Mouse (Mus musculus) inflammation-experienced regulatory T-cells, adult 6 months (primary cell): ENCODE measurements around the gene Blcap. TPM values are rescaled to one million over a fixed set of nuclear protein-coding genes. Genes with fewer than 3 reads are reported as not detected.
"Not testable (repeated sequence)": the region's sequence is repeated elsewhere in the genome, so short reads cannot be mapped to it uniquely, and the experiment has no call there.

Experiments used
- ATAC-seq: one replicate; pipeline ENCODE4 v1.8.0; 2017
- polyA plus RNA-seq, 3 experiments: library from polyadenylated mRNA; unstranded; fragments of 100-300 nt; shearing (Covaris generic); gene quantifications; one replicate each; pipeline ENCODE4 v1.2.1; 2017

Gene Blcap
- 10 to 100 TPM; 13.9 to 21.2 (median 15.1) TPM for polyA plus RNA-seq

DNA sequence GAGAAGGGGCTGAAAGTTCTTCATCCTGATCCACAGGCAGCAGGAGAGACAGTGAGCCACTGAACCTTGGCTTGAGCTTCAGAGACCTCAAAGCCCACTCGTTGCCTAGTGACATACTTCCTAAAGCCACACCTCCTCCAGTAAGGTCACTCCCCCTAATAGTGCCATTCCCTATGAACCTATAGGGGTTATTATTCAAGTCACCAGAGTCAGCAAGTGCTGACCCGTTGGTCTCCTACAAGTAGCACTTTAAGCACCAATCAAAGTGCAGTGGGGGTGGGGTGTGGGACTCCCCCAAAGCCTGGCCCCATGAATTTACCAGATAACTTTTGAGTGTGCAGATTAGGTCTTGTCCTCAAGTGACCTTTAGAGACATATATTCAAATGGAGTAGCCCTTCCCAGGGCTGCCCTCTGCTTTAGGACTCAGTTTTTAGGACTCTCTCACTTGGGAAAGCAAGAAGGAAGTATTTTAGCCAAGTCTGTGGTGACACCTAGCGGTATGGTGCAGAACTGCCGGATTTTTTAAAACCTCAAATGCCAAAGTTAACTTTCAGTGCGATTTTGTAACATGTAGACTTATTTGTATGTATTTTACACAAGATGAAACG is at the start of gene Blcap:
Blcap (minus strand) TSS at position 51 of the 609 bp plus-strand sequence.
- ATAC-seq: no peak

DNA sequence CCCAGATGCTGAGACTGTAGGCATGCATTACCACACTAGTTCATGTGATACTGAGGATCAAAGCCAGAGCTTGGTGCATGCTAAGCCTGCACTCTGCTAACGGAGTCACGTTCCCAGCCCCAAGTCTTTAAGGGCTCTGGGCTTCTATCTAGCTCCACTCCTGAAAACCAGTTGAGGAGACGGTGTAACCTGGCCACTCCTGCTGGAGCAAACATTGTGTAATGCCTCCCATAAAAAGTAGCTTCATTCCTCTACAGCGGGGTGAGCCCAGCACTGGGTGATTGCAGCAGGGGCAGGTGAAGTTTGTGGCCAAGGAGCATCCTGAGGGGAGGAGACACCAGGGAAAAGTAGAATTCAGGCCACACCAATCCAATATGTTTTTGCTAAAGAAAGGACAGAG is 47.3 kb upstream of the Blcap start:
- no peak for ATAC-seq

DNA sequence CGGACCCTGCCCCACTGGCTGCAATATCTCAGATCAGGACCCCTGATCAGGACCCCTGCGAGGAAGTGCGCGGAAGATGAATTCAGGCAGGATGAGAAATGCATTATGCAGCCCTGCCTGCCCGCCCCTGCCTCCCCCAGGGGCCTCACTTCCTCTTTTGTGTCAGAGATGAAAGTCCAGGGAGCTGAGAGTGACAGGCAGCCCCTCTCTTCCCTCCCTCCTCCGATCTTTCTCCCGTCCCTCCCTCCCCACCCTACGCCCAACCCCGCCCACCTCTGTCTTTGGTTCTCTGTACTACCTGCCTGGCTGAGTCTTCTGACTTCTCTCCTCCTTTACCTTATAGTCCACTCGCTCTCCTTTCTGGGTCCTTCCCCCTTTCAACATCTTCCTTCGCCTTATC is 42.9 kb upstream of the Blcap start:
- ATAC-seq: no peak

DNA sequence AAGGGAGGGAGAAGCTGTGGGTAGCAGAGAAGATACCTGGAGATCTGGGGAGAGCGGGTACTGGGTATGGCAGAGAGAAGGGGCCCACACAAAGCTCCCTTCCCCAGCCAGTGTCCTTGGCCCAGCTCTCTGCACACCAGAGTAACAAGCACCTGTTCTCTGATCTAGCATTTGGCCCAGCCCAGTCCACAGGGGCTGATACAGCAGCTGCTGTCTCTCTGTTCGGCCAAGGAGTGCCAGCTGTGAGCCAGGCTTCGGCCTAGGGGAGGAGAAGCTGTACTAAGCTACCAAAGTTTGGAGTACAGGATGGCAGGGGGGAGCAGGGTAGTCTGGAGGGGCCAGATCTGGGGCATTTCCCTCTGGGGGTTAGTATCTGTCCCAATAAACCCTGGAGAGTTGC is 40.7 kb upstream of the Blcap start:
- no peak for ATAC-seq

DNA sequence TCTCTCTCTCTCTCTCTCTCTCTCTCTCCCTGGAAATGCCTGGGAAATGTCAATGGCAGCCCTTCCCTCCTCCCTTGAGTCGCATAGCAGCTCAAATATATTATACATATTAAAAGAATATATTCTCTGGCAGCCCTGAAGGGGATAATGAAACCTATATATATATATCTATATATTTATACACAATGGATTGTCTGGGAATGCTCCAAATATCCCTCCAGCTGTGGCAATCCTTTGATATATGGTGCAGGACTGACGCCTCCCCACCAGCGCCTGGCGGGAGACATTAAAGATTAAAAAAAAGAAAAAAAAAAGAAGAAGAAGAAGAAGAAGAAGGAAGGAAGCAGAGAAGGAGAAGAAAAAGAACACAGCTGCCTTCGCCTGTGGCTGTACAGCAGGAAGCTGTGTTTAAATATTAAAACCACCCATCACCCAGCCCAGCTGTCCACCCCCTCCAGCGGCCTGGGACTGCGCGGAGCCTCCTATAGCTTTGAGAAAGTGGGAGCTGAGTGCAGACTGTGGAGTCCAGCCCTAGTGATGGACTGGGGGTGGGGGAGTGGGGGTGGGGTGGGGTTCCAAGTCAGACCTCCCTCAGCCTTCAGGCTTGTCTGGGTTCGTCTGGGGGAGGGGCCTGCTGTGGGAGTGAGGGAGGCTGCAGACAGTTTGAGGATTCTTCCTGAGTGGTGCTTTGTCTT is 36.6 kb upstream of the Blcap start:
- ATAC-seq: no peak

DNA sequence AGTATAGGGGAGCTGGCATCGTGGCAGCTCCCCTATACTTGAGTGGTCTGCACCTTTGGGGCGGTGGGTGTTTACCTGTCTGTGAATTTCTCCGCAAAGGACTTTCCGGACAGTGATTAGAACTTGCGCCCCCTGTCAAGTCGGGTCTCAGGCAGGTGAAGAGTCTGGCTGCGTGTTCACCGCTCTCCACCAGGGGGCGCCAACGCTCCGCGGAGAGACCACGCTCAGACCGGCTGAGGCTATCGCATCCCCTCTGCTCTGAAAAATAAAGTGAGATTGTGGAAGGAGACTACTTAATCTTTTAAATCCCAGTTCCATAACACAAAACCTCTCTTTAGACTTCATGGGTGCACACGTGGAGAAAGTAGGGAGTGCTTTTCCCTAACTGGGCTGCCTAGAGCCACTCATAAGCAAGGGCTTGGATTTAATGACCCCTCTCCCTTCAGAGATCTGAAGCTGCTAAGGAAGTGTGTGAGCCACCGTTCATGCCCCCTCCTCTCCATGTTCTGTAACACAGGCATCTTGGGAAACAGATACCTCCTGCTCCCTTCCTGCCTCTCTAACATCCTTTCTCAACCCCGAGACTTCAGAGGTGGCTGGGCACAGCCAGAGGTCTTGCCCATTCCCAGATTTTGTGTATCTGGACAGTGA is 34.1 kb upstream of the Blcap start:
- ATAC-seq: peak; percentile 58

DNA sequence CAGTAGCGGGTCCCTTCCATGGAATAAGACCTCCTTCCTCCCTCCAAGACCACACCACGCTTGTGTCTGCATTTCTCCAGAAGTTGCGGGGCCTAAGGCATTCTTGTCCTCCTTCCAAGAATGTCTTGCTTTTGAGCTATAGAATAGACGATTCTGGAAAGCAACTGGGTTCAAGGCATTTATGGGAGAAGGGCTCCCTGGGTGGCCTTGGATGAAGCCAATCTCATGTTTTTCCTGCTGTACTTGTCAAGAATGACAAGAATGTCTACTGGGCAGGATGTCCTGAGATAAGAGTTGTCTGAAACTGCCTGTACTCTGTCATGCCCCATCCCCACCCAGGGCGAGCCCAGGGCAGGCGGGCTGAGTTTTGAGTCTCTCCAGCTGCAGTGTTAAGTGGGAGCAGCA is 30.4 kb upstream of the Blcap start:
- ATAC-seq: no peak

DNA sequence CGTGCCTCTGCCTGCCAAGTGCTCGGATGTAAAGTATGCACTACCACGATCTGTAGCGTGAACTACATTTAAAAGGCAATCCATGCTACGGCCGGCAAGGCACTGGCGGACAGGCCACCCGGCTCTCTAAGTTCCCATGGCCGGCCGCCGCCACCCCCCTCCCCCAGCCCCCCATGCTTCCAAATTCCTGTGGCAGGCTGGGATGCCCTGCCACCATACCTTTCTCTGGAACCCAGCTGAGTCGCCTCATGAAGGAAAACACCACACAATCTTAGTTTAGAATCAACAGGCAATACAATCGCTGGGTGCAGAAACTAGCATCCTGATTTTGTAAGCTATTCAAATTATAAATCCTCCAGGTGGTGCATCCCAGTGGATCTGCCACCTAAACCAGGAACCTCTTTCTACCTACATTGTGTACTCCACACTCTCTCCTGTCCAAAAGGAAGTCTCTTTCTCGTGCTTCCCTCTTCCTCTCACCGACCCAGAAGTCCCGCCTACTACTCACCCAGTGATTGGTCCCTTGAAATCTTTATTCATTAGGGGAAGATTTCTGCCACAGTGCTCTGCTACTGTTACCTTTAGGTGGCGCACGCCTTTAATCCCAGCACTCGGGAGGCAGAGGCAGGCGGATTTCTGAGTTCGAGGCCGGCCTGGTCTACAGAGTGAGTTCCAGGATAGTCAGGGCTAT is 25.9 kb upstream of the Blcap start:
- no peak for ATAC-seq

DNA sequence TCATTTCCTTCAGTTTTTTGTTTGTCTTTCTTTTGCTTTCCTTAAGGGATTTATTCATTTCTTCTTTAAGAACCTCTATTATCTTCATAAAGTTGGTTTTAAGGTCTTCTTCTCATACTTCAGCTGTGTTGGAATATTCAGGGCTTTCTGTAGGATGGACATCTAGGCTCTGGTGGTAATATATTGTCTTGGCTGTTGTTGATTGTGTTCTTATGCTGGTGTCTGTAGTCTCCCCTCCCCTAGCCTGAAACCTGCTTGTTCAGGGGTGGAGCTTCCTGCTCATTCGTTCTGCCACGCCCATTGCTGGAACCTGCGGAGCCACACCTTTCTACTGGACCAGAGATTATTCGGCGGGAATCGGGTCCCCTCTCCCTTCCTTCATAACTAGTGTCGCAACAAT is 14.3 kb upstream of the Blcap start:
- ATAC-seq: not testable (repeated sequence)

DNA sequence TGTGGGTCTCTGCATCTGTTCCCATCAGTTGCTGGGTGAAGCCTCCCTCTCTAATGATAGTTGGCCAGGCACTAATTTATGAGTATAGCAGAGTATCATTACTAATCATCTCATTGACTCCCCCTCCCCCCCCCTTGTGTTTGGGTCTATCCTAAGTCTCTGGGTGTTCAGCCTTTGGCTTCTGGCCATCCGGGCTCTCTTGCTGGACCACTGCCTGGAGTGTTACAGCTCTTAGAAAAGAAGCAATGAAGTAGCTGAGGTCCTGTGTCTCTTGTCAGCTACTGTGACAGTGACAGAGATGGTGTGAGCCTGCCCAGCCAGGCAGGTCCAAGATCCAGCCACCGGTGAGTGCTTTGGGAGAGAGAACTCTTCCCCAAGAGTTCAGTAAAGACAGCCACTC is 1.7 kb upstream of the Blcap start:
- no peak for ATAC-seq

DNA sequence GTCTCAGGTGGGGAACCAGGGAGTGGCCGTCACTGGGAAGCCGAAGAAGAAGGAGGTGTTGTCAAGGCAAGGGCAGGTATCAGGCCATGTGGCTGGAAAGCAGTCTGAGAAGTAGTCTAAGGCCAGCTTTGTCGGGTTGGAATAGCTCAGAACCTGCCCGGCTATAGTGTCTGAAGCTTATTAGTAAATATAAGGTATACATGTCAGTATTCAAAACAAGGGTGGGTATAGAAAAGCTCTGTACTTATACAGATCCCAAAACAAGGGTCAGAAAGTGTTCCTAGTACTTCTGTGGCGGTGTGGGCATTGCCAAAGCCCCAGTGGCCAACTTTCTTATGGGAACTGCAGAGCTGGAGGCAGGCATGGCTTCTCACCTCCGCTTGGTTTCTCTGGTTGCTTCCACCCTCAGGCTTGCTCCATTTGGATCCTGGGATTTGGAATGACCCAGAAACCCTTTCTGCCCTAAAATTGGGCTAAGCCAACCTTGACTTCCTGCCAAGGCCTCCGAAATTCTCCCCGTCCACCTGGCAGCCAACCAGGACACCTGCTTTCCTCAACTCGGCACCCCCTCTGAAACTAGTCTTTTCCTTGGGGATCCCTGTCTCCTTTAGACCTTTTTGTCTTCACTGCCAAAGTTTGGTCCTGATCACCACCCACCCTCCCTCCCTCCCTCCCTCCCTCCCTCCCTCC is 1.1 kb downstream of the Blcap start:
- ATAC-seq: no peak

DNA sequence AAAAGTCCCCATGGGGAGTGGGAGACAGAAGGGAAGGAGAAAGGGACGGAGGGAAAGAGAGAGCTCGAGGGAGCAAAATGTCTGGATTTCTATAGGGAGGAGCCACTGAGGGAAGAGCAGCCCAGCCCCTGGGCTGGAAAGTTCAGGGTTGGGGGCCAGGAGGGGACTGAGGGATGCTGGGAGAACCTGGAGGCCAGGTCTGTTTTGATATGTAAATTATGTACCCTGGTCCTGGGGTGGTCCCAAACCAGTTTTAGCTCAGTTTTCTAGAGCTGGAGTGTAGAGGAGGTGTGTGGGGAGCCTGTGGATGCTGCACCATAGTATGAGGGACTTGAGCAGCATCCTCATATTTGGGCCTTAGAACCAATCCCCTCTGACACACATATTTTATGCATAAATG is 2.2 kb downstream of the Blcap start:
- ATAC-seq: no peak

DNA sequence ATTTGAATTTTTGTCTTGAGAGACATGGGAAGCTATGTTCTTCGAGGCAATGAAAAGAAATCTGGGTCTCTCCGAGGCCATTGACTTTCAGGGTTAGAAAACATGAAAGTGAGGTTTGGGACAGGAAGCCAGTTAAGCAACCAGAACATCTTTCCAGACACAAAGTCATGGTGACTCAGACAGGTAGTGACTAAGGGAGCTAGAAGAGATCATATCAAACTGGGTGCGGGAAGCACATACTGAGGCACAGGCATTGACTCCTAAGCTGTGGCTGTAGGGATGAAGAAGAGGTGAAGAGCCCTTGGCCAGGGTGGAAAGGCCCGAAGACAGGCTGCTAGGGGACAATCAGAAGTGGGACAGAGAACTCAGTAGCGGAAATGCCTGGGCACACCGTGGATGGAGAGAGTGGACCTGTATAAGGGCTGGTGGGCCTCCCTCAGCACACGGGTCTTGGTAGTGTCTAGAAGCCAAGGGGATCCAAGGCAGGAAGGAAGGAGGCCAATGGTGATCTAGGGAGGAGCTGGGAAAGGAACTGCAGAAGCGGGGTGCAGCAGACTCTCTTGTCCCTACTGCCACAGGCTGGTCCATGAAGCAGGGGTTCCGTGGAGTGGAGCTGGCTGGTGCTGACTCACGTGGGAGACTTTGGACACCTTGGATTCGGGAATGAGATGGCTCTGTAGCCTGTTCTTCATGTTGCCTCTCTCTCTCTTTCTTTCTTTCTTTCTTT is 3.7 kb downstream of the Blcap start:
- peak; percentile 61 for ATAC-seq

DNA sequence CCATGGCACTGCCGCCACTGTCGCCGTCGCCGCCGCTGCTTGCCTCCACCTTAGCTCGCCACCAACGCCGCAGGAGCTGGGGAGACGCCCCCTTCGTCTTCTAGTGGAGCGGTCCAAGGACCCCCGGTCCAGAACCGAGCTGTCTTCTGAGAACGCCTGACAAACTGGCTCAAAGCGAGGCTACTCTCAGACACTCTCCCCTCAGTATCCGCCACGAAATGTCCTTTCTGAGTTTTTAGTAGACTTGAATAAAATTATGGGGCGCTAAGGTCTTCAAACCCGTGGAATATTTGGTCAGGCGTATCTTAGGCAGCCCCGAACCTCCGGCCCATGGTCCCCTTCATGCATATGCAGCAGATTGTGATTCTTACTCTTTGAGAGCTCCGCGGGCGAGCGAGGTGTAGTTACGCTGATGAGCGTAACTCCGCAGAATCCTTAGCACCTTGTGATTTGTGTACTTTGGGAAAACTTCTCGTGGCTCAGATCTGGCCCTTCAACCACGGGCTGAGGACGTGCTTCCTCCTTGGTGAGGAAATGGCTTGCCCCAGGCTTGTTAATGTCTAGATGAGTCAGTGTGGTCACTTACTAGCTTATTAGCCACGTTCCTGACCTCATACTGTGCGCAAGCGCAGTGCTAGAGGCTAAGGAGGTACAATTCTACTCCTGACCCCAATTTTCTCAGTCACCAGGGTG is 4.7 kb downstream of the Blcap start:
- ATAC-seq: peak; percentile 86

DNA sequence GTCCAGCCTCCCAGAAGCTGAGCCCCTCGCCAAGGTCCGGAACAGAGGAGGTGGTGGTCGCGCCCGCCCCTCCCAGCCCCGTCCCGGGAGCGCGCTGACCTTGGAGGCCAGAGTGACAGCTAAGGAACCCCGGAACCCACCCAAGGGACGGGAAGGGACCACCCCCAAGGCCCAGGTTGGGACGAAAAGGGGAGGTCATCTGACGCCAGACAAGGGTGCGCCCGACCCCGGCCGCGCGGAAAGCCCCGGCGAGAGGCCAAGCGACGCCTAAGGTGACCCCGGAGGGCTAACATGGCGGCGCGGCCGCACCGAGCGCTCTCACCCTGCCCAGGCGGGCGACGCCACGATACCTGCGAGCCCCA is 5.2 kb downstream of the Blcap start:
- no peak for ATAC-seq

DNA sequence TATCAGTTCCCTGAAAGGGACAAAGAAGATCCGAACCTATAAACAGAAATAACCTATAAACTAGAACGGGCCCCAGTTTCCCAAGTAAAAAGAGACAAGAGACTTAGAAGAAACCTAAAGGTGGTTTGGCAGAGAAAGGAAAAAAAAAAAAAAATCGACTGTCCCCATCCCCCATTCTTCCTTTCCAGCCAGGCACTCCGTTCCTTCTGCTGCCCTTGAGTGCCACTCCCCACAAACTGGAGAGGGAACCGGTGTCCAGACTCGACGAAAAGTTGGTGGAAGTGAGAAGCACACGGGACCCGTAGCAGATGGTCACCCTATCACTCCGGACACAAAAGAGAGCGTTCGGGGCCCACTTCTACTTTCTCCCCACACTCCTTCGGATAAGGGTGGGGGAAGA is 5.6 kb downstream of the Blcap start:
- ATAC-seq: no peak

DNA sequence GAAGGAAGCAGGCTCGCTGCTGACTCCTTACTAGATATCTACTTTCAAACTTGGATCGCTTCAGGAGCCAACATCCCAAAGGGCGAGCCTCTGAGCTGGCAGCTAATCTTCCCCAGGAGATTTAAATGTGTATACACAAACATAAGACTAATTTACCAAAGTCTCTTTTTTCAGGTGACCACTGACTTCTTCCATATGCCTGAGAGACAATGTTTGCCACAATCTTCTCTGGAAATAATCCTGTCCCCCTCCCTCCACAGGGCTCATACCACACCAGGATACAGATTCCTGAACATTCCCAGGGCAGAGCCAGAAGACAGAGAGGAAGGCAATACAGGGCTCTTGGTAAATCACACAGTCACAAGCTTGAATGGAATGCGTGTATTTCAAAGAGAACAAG is 6.4 kb downstream of the Blcap start:
- no peak for ATAC-seq

DNA sequence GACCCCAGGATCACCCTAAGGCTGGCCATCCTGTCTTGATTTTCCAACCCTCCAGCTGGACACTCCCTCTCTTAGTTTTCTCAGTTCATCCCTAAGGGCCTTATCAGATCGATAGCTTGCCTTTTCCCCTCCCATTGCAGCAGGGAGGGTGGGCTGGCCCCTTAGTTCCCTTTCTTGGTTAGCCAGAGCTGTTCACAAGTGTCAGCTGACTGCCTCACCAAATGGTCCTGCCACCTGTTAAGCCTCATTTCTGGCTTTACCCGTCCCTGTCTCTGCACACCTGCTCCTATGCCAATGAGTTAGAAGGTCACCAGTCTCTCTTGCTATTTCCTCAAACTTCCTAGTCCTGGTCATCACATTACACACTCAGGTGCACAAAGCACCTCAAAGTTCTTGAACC is 8.0 kb downstream of the Blcap start:
- ATAC-seq: no peak

DNA sequence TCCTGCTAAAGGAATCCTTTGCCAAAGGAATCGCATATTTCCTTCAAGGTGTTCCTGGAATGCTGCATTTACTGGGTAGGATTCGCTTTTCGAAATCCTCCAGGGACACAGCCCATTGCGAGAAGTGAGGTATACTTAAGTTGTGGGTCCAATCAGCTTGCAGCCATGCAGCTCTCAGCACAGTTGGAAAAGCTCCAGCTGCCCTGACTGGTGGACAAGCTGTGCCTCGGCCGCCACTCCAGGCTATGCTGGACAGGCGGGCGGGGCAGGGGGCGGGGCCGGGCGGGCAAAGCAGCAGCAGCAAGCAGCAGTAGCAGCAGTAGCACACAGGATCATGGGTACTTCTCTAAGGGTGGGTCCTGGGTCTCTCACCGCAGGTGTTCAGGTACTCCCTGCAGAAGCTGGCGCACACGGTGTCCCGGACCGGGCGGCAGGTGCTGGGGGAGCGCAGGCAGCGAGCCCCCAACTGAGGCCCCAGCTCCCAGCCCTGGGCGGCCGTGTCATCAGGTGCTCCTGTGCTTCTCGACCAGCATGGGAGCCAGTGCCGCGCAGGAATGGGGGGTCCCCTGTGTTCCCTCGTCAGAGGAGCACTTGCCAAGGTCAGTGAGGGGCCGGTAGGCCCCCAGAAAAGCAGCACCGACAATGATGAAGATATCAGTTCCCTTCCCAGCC is 9.8 kb downstream of the Blcap start:
- ATAC-seq: no peak

DNA sequence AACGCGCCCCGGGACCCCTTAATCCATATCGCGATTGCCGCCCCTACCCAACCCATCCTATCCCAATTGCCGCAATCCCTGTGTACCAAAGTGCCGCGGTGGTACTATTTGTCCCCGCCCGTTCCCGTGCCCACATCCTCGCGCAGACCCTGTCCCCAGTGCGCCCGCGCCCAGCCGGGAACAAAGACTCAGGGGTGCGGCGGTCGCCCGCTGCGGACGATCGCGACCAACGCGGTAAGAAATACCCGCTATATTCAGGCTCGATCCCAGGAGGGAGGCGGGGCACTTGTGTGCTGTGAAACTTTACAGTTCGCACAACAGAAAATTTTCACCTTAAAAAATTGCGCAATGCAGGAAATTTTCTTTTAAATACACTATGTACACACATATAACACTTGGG is 10.8 kb downstream of the Blcap start:
- ATAC-seq: no peak

DNA sequence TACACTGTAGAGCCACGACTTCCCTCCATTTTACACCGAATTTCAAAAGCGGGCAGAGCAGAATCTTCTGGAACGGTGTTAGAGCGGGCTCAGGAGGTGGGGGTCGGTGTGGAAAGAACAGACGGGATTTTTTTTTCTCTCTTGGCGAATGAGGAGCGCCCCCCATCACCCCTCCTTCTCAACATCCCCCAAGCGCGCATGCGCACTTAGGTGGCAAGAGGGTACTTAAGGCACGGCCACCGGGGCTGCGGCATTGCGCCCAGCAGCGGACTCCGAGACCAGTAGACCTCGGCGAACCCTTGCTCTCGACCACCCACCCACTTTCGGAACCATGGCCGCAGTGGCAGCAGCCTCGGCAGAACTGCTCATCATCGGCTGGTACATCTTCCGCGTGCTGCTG is 11.2 kb downstream of the Blcap start, which contains the start of gene Nnat:
Nnat (plus strand) TSS at position 221 of the 400 bp plus-strand sequence.
- ATAC-seq: no peak
